Mouse (Mus musculus): ENCODE data around the gene Ctcfl.

Ctcfl gene

DNA sequence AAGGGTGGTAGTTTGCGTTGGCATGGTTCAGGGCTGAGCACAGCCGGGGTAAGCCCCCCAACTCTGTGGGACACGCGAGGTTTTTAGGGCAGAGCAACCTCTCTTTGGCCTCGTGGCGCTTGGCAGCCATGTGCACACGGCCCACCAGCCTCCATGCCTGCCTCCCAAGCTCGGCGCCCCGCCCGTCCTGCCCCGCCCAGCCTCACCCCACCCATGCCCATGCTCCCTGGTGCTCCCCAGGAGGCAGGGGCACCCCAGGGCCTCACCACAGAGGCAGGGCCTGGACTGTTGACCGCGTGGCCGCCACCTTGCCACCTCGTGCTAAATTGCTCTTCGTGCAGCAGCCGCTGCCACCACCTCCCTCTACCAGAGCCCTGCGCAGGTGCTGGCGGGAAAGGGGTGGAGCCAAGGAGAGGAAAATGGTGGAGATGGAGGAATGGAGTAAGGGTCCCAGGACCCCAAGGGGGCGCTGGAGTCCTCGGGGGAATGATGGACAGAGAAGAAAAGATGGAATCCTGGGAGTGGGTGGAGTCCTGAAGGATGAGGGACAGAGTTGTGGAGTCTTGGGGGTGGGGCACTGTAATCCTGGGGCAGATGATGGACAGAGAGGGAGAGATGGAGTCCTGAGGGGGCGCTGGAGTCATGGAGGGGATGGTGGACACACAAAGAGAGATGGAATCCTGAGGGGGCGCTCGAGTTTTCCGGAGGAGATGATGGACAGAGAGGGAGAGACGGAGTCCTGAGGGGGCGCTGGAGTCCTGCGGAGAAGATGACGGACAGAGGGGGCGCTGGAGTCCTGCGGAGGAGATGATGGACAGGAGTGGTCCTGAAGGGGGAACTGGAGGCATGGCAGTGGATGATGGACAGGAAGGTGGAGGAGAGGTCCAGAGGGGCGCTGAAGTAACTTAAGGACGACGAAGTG lies at the start of gene Ctcfl:
Ctcfl (minus strand) TSS at position 503 of the 922 bp plus-strand sequence.
- DNase-seq (ENCODE audit: low spot score in 2 of 2): no peak

DNA sequence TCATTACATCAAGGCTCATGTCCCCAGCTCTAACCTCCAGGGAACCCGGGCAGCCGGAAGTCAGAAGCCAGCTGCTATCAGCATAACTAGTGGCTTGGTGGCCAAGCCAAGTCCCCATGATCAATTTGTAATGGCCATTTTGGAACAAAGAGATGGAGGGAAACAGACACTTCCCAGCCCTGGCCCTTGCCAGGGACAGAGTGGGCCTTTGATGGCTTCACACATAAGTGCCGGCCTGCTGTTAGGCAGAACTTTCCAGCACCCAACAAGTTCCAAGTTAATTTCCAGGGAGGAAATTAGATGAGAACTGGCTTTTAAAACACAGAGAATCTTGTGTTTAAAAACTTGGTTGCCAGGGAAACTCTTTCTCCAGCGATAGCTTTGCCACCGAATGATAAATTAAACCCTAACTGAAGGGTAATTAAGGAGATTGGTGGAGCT lies 49.1 kb upstream of the Ctcfl start:
- no peak for DNase-seq (ENCODE audit: low spot score in 2 of 2)

GRCm38 (mm10) chr2:173165357-173165756 lies 46.0 kb upstream of the Ctcfl start:
- DNase-seq (ENCODE audit: low spot score in 2 of 2): no peak

- DNase-seq (ENCODE audit: low spot score in 2 of 2): no peak
These were observed 45.6 kb upstream of the Ctcfl start for GRCm38 (mm10) chr2:173164946-173165345.

GRCm38 (mm10) chr2:173164358-173164757 lies 45.0 kb upstream of the Ctcfl start:
- no peak for DNase-seq (ENCODE audit: low spot score in 2 of 2)

- no peak for DNase-seq (ENCODE audit: low spot score in 2 of 2)
These were observed 44.1 kb upstream of the Ctcfl start for GRCm38 (mm10) chr2:173163380-173163779.

DNA sequence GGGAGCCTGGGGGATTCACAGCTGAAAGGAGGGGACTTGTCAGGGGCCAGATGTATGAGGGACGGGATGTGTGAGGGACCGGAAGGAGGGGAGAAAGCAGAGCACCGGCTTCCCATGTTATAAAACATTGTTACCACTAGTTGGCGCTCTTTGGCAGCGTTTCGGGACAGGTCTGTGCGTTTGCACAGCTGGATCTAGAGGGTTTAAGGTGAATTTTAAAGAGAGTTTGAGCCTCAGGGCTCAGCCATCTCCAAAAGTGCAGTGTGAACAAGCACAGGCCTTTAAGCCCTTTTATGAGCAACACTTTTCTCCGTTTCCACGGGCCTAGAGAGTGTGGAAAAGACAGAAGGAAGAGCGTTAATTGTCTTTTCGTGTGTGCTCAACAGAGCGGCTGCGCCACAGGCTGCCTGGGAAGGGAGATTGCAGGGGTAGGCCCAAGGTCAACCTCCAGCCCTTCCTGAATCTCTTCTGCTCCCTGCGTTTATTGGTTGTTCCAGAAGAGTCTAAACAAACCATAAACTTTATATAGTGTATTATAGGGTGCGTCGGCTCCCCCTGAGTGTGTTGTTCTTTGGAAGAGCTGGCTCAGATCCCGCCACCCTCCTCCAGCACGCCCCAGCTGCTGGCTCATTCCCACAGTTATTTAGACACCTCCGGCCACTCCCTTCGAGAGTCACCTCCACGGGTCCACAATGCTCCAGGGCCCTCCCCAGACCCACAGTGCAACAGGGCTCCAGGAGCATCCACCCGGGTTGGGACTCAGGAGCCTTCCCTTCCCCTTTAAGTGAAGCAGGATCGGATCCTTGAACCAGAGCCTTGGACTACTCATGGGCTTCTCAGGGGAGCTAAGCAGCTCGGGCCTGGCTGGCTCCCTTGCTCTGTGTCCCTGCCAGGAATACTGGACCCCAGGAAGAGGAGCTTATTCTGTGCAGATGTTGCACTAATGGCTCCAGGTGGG lies 40.3 kb upstream of the Ctcfl start:
- DNase-seq (ENCODE audit: low spot score in 2 of 2): peak; percentile 72 to 78

DNA sequence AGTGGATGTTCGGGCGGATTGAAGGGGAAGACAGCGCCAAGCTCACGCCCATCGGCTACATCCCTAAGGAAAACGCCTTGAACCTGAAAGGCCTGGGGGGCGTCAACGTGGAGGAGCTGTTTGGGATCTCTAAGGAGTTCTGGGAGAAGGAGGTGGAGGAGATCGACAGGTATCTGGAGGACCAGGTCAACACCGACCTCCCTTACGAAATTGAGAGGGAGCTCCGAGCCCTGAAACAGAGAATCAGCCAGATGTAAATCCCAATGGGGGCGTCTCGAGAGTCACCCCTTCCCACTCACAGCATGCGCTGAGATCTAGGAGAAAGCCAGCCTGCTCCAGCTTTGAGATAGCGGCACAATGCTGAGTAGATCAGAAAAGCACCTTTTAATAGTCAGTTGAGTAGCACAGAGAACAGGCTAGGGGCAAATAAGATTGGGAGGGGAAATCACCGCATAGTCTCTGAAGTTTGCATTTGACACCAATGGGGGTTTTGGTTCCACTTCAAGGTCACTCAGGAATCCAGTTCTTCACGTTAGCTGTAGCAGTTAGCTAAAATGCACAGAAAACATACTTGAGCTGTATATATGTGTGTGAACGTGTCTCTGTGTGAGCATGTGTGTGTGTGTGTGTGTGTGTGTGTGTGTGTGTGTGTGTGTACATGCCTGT lies 39.2 kb upstream of the Ctcfl start:
- DNase-seq (ENCODE audit: low spot score in 2 of 2): no peak

GRCm38 (mm10) chr2:173157871-173158270 lies 38.5 kb upstream of the Ctcfl start:
- DNase-seq (ENCODE audit: low spot score in 2 of 2): no peak

DNA sequence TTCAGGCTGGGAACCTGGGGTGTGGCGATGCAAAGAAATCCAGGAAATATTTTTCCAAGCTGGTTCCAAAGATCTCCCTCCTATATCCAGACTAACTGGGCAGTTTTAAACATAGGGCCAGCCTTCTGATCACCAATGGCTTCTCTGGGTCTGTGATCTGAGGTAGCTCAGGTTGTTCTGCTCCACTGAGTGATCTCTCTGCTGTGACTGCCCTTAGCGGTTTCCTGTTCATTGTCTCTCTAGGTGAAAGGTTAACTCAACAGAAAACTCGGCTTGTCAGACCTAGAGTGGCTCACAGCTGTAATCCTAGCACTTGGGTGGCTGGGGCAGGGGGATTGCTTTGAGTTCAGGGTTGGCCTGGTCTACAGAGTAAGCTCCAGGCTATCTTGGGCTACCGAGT lies 38.1 kb upstream of the Ctcfl start:
- no peak for DNase-seq (ENCODE audit: low spot score in 2 of 2)

DNA sequence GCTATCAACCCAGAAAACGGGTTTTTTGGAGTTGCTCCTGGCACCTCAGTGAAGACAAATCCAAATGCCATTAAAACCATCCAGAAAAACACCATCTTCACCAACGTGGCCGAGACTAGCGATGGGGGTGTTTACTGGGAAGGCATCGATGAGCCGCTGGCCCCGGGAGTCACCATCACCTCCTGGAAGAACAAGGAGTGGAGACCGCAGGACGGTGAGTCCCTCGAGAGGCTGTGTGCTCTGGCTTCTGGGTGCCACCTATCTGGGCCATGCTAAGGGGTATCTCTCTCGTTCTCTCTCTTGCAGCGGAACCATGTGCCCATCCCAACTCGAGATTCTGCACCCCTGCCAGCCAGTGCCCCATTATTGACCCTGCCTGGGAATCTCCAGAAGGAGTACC lies 37.6 kb upstream of the Ctcfl start:
- no peak for DNase-seq (ENCODE audit: low spot score in 2 of 2)

DNA sequence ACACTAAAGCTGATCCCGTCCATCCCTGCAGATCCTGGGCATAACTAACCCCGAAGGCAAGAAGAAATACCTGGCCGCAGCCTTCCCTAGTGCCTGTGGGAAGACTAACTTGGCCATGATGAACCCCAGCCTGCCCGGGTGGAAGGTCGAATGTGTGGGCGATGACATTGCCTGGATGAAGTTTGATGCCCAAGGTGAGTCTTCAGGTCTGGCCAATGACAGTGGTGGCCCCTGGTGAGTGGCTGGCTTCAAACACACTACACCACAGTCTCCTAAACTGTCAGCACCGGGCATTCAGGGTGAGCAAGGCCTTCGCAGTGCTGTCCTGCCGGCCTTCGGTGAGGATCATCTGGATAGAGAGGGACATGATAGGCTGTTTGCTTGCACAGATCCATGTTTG lies 36.6 kb upstream of the Ctcfl start:
- no peak for DNase-seq (ENCODE audit: low spot score in 2 of 2)

DNA sequence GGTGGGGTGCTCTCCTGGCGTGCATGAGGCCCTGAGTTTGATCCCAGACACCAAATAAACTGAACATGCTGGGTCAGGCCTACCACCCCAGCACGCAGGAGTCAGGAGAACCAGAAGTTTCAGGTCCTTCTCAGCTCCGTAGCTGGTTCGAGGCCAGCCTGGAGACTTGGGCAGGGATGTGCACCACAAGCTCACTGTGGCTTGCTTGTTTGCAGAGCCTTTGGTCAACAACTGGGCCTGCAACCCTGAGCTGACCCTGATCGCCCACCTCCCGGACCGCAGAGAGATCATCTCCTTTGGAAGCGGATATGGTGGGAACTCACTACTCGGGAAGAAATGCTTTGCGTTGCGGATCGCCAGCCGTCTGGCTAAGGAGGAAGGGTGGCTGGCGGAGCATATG lies 35.6 kb upstream of the Ctcfl start:
- DNase-seq (ENCODE audit: low spot score in 2 of 2): no peak

- no peak for DNase-seq (ENCODE audit: low spot score in 2 of 2)
These were observed 35.2 kb upstream of the Ctcfl start for GRCm38 (mm10) chr2:173154513-173154912.

DNA sequence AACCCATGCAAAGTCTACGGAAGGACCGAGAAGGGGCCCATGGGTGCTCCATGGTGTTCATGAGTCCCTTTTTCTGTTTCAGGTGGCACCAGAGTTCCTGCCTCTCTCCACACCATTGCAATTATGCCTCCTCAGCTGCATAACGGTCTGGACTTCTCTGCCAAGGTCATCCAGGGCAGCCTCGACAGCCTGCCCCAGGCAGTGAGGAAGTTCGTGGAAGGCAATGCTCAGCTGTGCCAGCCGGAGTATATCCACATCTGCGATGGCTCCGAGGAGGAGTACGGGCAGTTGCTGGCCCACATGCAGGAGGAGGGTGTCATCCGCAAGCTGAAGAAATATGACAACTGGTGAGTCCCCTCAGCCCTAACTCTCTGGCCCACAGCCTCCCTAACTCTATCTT lies 33.9 kb upstream of the Ctcfl start:
- DNase-seq (ENCODE audit: low spot score in 2 of 2): no peak

- DNase-seq (ENCODE audit: low spot score in 2 of 2): no peak
These were observed 33.3 kb upstream of the Ctcfl start, which contains the start of gene Pck1 for GRCm38 (mm10) chr2:173152436-173153151. Gene Pck1 (plus strand): TSS chr2:173153048.

- no peak for DNase-seq (ENCODE audit: low spot score in 2 of 2)
These were observed 32.5 kb upstream of the Ctcfl start for GRCm38 (mm10) chr2:173151784-173152284.

DNA sequence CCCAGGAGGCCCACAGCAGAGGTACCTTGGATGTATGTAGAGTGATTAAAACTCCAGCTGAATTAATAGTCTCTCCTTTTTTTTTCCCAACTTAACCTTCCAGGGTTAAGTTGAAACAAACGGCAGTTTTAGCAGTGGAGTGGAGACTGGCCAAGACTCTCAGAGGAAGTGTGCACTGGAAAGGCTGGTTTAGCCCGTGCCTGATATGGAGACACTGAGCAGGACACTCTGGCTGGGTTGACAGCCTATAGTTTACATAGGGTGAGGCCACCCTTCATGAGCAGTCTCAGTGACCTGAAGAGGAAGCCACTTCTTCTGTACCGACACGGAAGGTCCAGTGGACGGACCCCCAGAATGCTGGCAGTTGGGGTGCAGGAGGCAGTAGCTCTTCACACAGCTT lies 32.0 kb upstream of the Ctcfl start:
- DNase-seq (ENCODE audit: low spot score in 2 of 2): no peak

DNA sequence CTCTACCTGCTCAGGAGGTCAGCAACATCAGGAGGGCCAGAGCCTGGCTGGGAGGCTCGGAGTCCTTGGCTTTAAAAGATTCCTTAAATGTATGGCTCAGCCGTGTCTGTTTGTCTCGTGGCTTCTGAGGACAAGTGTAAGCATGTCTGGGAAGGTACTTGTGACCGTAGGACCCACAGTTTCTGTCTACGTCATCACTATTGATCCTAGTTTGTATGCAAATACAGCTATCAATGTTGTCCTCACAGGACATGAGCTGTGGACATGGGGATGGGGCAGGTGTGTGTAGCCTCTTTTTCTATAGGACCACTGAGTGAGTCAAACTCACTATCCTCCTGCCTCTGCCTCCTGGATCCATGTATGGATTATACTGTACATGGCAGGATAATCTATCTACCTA lies 28.7 kb upstream of the Ctcfl start:
- no peak for DNase-seq (ENCODE audit: low spot score in 2 of 2)

DNA sequence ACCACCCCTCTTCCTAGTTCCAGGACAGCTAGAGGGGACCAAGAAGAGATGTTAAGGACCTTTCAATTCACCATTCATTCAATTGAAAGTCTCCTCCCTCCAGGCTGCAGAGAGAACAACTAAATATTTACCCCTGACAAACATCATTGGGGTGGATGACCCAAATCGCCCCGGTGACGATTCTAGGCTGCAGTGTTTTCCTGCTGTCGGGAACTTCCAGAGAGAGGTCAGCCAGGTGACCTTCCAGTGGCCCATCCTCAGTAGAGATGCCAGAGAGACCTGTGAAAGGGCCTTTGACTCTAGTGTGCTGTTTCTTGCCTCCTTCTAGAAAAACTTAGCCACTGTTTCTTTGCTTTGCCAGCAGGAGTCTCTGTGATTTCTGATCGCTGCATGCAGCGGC lies 27.4 kb upstream of the Ctcfl start:
- DNase-seq (ENCODE audit: low spot score in 2 of 2): no peak

- DNase-seq (ENCODE audit: low spot score in 2 of 2): no peak
These were observed 26.5 kb upstream of the Ctcfl start for GRCm38 (mm10) chr2:173145808-173146207.

All from urinary bladder, postnatal 4 days (tissue).